Mouse (Mus musculus) hindbrain, embryonic 13.5 days (tissue): ENCODE measurements at regions not wholly inside any gene's neighbourhood (a gene's known extent, or its start where the extent isn't known, plus 50 kb on each side); places are given as distances from the start of the nearest gene placed in this dataset.

Experiments used
- ATAC-seq: fragments of 200-750 bp; cut with Nextera tagmentation; 2 replicates; pipeline ENCODE4 v1.8.0; 2017; ENCODE audit warnings: moderate TSS enrichment; ENCODE audit not compliant: low FRiP score
- H3K27ac ChIP-seq: fragments of 300-500 bp; sonication (generic); 2 replicates; pipeline ENCODE4 v1.5.1; 2015; ENCODE audit warnings: inconsistent platforms, mild to moderate bottlenecking, moderate library complexity
- H3K27me3 ChIP-seq: fragments of 300-500 bp; sonication (generic); 2 replicates; pipeline ENCODE4 v1.6.1; 2015; ENCODE audit warnings: mild to moderate bottlenecking, inconsistent platforms
- H3K36me3 ChIP-seq: fragments of 300-500 bp; sonication (generic); 2 replicates; pipeline ENCODE4 v1.6.1; 2015; ENCODE audit warnings: mild to moderate bottlenecking, inconsistent platforms
- H3K4me1 ChIP-seq: fragments of 300-500 bp; sonication (generic); replicated peaks from 2 replicates; pipeline ENCODE4 v1.6.1; 2015; ENCODE audit warnings: inconsistent platforms
- H3K4me2 ChIP-seq: fragments of 300-500 bp; sonication (generic); 2 replicates; pipeline ENCODE4 v1.6.1; 2015; ENCODE audit warnings: inconsistent platforms, mild to moderate bottlenecking, moderate library complexity
- H3K4me3 ChIP-seq: fragments of 300-500 bp; sonication (generic); 2 replicates; pipeline ENCODE4 v1.5.1; 2015; ENCODE audit warnings: mild to moderate bottlenecking, inconsistent platforms
- H3K9ac ChIP-seq: fragments of 300-500 bp; sonication (generic); 2 replicates; pipeline ENCODE4 v1.6.1; 2015; ENCODE audit warnings: mild to moderate bottlenecking, inconsistent platforms
- H3K9me3 ChIP-seq: fragments of 300-500 bp; sonication (generic); 2 replicates; pipeline ENCODE4 v1.6.1; 2016; ENCODE audit warnings: inconsistent platforms
- WGBS: fragments of 180-500 bp; shearing (Covaris S2); methylation state at CpG from one replicate; pipeline ENCODE4 v1.1.7; 2015; 5-methylcytosine and 5-hydroxymethylcytosine counted together

GRCm38 (mm10) chr4:7429308-7429707 is 809.5 kb downstream of the Car8 start:
- 88% methylated on average over 3 of the region's 3 CpGs for WGBS

GRCm38 (mm10) chr4:7424081-7424480 is 814.8 kb downstream of the Car8 start:
- no peaks in the 10 kb centered on the region for H3K36me3 ChIP-seq
- H3K9ac ChIP-seq, result no peak overlapping the region
- H3K27me3 ChIP-seq, result no peaks in the 10 kb centered on the region
- H3K9me3 ChIP-seq, result no peaks in the 10 kb centered on the region
- H3K4me3 ChIP-seq, result no peak overlapping the region
- H3K4me2 ChIP-seq, result no peak overlapping the region
- H3K27ac ChIP-seq, result no peak overlapping the region
- H3K4me1 ChIP-seq, result no peaks in the 10 kb centered on the region
- ATAC-seq, result no peak

More at GRCm38 (mm10) chr4:7429308-7429707, 809.5 kb downstream of the Car8 start:
- H3K4me3 ChIP-seq, result no peak overlapping the region
- ATAC-seq, result no peak
- H3K27ac ChIP-seq, result no peak overlapping the region
- H3K27me3 ChIP-seq, result no peaks in the 10 kb centered on the region
- no peaks in the 10 kb centered on the region for H3K36me3 ChIP-seq
- H3K4me2 ChIP-seq, result no peak overlapping the region
- no peak overlapping the region for H3K9ac ChIP-seq
- no peaks in the 10 kb centered on the region for H3K9me3 ChIP-seq
- no peaks in the 10 kb centered on the region for H3K4me1 ChIP-seq

DNA sequence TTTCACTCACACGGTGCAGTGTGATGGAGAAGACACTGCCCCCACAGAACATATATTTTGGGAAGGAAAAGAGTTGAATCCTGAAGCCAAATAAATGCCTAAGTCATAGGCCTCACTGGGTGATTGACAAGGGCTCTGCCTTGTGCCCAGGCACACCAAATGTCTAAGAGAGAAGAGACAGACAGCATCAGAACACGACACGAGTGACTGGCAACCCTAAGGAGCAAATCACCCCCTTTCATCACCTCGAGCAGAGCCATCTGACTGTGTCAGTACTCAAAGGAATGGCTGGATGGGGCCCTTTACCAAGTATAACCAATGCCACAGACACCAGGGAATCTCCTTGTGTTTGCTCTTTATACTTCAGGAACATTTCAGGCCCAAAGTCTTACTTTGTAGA is 815.6 kb downstream of the Car8 start:
- H3K36me3 ChIP-seq, result no peaks in the 10 kb centered on the region
- ATAC-seq, result no peak
- no peak overlapping the region for H3K4me2 ChIP-seq
- no peak overlapping the region for H3K27ac ChIP-seq
- H3K4me3 ChIP-seq, result no peak overlapping the region
- H3K9ac ChIP-seq, result no peak overlapping the region
- H3K27me3 ChIP-seq, result no peaks in the 10 kb centered on the region
- no peaks in the 10 kb centered on the region for H3K9me3 ChIP-seq
- whole genome bisulfite sequencing, result 78% methylated on average over 4 of the region's 4 CpGs
- no peaks in the 10 kb centered on the region for H3K4me1 ChIP-seq

DNA sequence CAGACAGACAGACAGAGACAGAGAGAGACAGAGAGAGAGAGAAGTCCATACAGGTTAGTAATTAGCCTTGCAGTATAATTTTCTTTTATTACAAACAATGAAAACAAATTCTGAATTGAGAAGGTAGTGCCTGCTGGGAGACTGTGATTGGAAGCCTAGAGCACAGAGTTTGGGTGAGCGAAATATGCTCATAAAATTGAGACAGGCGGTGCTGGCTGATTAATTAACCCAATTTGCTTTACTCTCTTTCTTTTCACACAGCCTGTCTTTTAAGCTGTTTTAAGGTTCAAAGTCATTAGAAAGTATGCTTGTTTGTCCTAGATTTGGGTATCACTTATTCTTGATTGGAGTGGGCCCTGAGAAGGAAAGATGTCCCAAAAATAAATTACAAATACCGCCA is 816.1 kb downstream of the Car8 start:
- H3K27ac ChIP-seq, result no peak overlapping the region
- no peaks in the 10 kb centered on the region for H3K9me3 ChIP-seq
- no peaks in the 10 kb centered on the region for H3K36me3 ChIP-seq
- no peak overlapping the region for H3K4me3 ChIP-seq
- no peak overlapping the region for H3K9ac ChIP-seq
- no peaks in the 10 kb centered on the region for H3K27me3 ChIP-seq
- WGBS, result 81% methylated on average over 3 of the region's 3 CpGs
- no peaks in the 10 kb centered on the region for H3K4me1 ChIP-seq
- H3K4me2 ChIP-seq, result no peak overlapping the region
- ATAC-seq, result no peak

DNA sequence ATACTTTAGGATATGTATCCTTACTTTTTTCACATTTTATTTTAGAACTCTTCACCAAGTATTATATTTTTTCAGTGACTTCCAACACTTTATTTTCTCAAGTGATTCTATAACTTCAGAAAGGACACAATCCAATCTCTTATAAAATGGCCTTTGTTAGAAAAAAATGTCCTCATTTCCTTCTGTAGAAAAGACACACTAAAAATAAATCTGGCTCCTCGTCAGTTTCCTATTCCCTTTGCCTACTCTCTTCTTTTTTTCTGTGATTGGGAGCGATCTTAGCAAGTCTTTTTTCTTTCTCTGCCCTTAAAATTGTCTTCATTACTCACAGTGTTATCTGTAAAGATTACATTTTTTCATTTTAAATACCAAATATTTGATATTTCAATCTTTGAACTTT is 824.5 kb downstream of the Car8 start:
- no peaks in the 10 kb centered on the region for H3K36me3 ChIP-seq
- no peaks in the 10 kb centered on the region for H3K4me1 ChIP-seq
- H3K27me3 ChIP-seq, result no peaks in the 10 kb centered on the region
- WGBS, result 86% methylated on average over 2 of the region's 2 CpGs
- H3K4me3 ChIP-seq, result no peak overlapping the region
- H3K9ac ChIP-seq, result no peak overlapping the region
- ATAC-seq, result no peak
- H3K4me2 ChIP-seq, result no peak overlapping the region
- no peaks in the 10 kb centered on the region for H3K9me3 ChIP-seq
- H3K27ac ChIP-seq, result no peak overlapping the region

GRCm38 (mm10) chr4:7392696-7393095 is 846.1 kb downstream of the Car8 start:
- H3K36me3 ChIP-seq, result no peaks in the 10 kb centered on the region
- H3K4me2 ChIP-seq, result no peak overlapping the region
- no peak for ATAC-seq
- H3K4me1 ChIP-seq, result no peaks in the 10 kb centered on the region
- no peak overlapping the region for H3K27ac ChIP-seq
- WGBS, result 23% methylated on average over 1 of the region's 1 CpGs
- no peak overlapping the region for H3K4me3 ChIP-seq
- H3K9me3 ChIP-seq, result no peaks in the 10 kb centered on the region
- H3K27me3 ChIP-seq, result no peaks in the 10 kb centered on the region
- no peak overlapping the region for H3K9ac ChIP-seq

DNA sequence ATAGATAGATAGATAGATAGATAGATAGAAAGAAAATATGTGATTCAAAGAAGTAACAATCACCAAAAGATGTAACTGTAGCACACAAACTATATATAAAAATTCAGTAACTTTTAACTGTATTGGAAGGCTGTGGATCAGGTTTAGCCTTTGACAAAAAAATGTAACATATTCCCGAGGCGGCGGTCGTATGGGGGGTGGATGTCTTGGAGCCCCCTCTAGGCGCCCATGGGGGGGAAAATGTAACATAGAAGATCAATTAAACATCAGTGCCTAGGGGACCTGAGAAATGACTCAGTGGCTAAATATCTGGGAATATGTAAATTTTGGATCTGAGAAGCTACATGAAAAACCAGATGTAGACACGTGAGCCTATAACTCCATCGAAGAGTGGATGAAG is 847.2 kb downstream of the Car8 start:
- no peak for ATAC-seq
- H3K36me3 ChIP-seq, result no peaks in the 10 kb centered on the region
- no peaks in the 10 kb centered on the region for H3K9me3 ChIP-seq
- WGBS, result 86% methylated on average over 7 of the region's 7 CpGs
- H3K4me1 ChIP-seq, result no peaks in the 10 kb centered on the region
- no peak overlapping the region for H3K4me3 ChIP-seq
- no peaks in the 10 kb centered on the region for H3K27me3 ChIP-seq
- H3K27ac ChIP-seq, result no peak overlapping the region
- no peak overlapping the region for H3K4me2 ChIP-seq
- H3K9ac ChIP-seq, result no peak overlapping the region

DNA sequence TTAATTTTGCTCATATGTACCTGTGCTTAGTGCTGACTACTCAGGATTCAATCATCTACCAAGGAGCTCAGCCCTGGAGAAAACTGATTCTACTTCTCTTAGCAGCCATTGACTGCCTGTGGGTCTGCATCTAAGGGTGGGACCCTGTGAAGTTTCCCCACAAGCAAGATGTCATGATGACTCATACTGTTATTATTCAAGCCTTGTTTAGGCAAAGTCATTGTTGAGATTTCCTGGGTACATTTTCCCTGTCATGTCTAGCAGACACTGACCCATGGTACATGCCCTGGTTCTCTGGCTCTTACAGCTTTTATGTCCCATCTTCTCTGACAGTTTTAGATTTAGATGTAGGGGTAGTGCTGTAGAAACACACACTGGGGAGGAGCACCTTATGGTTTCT is 853.8 kb downstream of the Car8 start:
- H3K4me3 ChIP-seq, result no peak overlapping the region
- ATAC-seq, result no peak
- no peak overlapping the region for H3K27ac ChIP-seq
- H3K9ac ChIP-seq, result no peak overlapping the region
- H3K9me3 ChIP-seq, result no peaks in the 10 kb centered on the region
- H3K27me3 ChIP-seq, result no peaks in the 10 kb centered on the region
- no peak overlapping the region for H3K4me2 ChIP-seq
- no peaks in the 10 kb centered on the region for H3K36me3 ChIP-seq
- H3K4me1 ChIP-seq, result no peaks in the 10 kb centered on the region

DNA sequence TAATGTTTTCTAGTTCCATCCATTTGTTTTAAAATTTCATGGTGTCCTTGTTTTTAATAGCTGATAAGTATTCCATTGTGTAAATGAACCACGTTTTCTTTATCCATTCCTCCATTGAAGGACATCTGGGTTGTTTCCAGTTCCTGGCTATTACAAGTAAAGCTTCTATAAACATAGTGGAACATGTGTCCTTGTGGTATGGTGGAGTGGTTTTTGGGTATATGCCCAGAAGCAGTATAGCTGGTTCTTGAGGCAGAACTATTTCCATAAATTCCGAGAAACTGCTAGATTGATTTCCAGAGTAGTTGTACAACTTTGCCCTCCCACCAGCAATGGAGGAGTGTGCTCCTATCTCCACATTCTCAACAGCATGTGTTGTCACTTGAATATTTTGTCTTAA is 858.8 kb downstream of the Car8 start:
- no peak overlapping the region for H3K4me3 ChIP-seq
- H3K36me3 ChIP-seq, result no peaks in the 10 kb centered on the region
- no peaks in the 10 kb centered on the region for H3K9me3 ChIP-seq
- no peaks in the 10 kb centered on the region for H3K27me3 ChIP-seq
- H3K27ac ChIP-seq, result no peak overlapping the region
- no peak for ATAC-seq
- 81% methylated on average over 2 of the region's 2 CpGs for WGBS
- H3K9ac ChIP-seq, result no peak overlapping the region
- H3K4me2 ChIP-seq, result no peak overlapping the region
- no peaks in the 10 kb centered on the region for H3K4me1 ChIP-seq

DNA sequence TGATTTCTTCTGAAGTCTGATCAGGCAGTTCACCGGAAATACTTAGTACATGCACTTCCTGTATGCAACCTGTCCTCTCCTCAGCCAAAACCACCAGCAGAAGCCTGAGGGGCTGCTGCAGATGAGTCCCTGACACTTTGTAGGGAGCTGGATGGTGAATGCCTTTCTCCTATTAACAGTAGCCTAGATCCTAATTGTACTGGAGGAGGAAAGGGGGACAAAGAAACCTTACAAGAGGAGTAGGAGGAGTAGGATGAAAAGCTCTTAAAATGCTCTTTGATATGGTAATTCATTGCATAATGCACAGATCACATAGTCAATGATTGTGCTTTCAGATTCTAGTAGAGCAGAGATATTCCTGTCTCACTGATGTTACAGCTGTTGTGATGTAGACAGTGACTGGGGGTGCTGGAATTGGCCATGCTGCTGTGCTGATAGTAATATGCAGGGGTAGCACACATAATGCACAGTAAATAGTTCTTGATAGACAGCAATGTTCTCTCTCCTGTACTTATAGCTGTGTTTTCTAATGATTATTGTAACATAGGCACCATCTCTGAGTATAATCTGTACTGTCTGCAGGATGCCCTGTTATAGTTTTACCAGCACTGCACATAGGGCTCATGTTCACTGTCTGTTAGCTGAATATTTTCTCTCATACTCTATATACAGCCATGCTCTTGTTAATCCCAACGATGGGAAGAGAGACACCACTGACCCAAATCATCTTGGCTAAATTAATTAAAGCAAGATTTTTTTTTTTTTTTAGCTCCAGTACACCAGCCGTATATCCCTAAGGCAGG is 874.4 kb downstream of the Car8 start:
- Histone ChIP-seq H3K36me3 (no peaks in the 10 kb centered on the region), H3K4me1 (0 out of 2 replicates have a peak, but pooled peaks cover 5% of the 10 kb centered on the region), H3K27ac (no peak overlapping the region), H3K9ac (no peak overlapping the region), H3K4me3 (no peak overlapping the region), H3K9me3 (no peaks in the 10 kb centered on the region), H3K27me3 (no peaks in the 10 kb centered on the region), H3K4me2 (no peak overlapping the region)
- no peak for ATAC-seq
- WGBS, result 75% methylated on average over 3 of the region's 3 CpGs

GRCm38 (mm10) chr4:7363508-7363907 is 875.3 kb downstream of the Car8 start:
- ATAC-seq, result no peak
- WGBS, result 98% methylated on average over 2 of the region's 2 CpGs
- Histone ChIP-seq H3K27me3 (no peaks in the 10 kb centered on the region), H3K27ac (no peak overlapping the region), H3K4me1 (0 out of 2 replicates have a peak, but pooled peaks cover 5% of the 10 kb centered on the region), H3K4me3 (no peak overlapping the region), H3K4me2 (no peak overlapping the region), H3K9ac (no peak overlapping the region), H3K9me3 (no peaks in the 10 kb centered on the region), H3K36me3 (no peaks in the 10 kb centered on the region)

GRCm38 (mm10) chr4:7356202-7356601 is 882.6 kb downstream of the Car8 start:
- no peaks in the 10 kb centered on the region for H3K27me3 ChIP-seq
- no peaks in the 10 kb centered on the region for H3K36me3 ChIP-seq
- ATAC-seq, result no peak
- no peak overlapping the region for H3K9ac ChIP-seq
- no peak overlapping the region for H3K4me3 ChIP-seq
- H3K4me1 ChIP-seq, result no peaks in the 10 kb centered on the region
- 93% methylated on average over 3 of the region's 3 CpGs for WGBS
- H3K27ac ChIP-seq, result no peak overlapping the region
- no peak overlapping the region for H3K4me2 ChIP-seq
- no peaks in the 10 kb centered on the region for H3K9me3 ChIP-seq

- no peaks in the 10 kb centered on the region for H3K27me3 ChIP-seq
- 67% methylated on average over 1 of the region's 1 CpGs for WGBS
- H3K36me3 ChIP-seq, result no peaks in the 10 kb centered on the region
- ATAC-seq, result no peak
- H3K9me3 ChIP-seq, result no peaks in the 10 kb centered on the region
- no peak overlapping the region for H3K4me2 ChIP-seq
- H3K27ac ChIP-seq, result no peak overlapping the region
- no peaks in the 10 kb centered on the region for H3K4me1 ChIP-seq
- no peak overlapping the region for H3K9ac ChIP-seq
- no peak overlapping the region for H3K4me3 ChIP-seq
Measured at GRCm38 (mm10) chr4:7347317-7347716, 891.5 kb downstream of the Car8 start.
